Mouse (Mus musculus): ENCODE data around the gene Slc39a12. TPM values are rescaled to one million over a fixed set of nuclear protein-coding genes. Genes with fewer than 3 reads are reported as not detected.

The Slc39a12 gene
- total RNA-seq, 1 experiment, result not detected

GRCm38 (mm10) chr2:14390900-14391299, 2.8 kb downstream of the Slc39a12 start:
- no peak for TF ChIP-seq MAFK (IDR thresholded peaks at IDR 0.05; ENCODE audit: insufficient read depth, low read depth, low read length)
- TF ChIP-seq CHD2 (IDR thresholded peaks at IDR 0.05; ENCODE audit: low read depth, low read length), result no peak
- no peak for TF ChIP-seq HCFC1 (IDR thresholded peaks at IDR 0.05; ENCODE audit: borderline replicate concordance, insufficient read depth, low read length)
- TF ChIP-seq ZNF384 (IDR thresholded peaks at IDR 0.05; ENCODE audit: low read depth, low read length), result no peak
- no peak for TF ChIP-seq ZC3H11A (IDR thresholded peaks at IDR 0.05; ENCODE audit: borderline replicate concordance, low read depth, low read length)
- no peak overlapping the region for H3K27ac ChIP-seq (ENCODE audit: insufficient read depth, low read depth, low read length, poor library complexity, severe bottlenecking)
- H3K9me3 ChIP-seq (ENCODE audit: control insufficient read depth, insufficient read depth, low read depth, low read length), result peaks cover 1% of the 10 kb centered on the region; the same call in 1 of the 2 replicates
- H3K4me1 ChIP-seq (ENCODE audit: control insufficient read depth in 2 of 2, insufficient read depth in 2 of 2, low read length in 2 of 2, poor library complexity in 1 of 2), result no peaks in the 10 kb centered on the region
- H3K36me3 ChIP-seq (ENCODE audit: control insufficient read depth, insufficient read depth, low read length, poor library complexity, severe bottlenecking), result no peaks in the 10 kb centered on the region
- in situ Hi-C loops (cut with MboI; ENCODE audit: low sequenced_read_pairs in 2 of 2, unreplicated experiment in 2 of 2), result no loop called here
- no peak overlapping the region for H3K4me3 ChIP-seq (ENCODE audit: insufficient read depth in 1 of 2, low read depth in 1 of 2, low read length in 2 of 2, poor library complexity in 1 of 2, severe bottlenecking in 1 of 2)
- H3K9ac ChIP-seq (ENCODE audit: insufficient read depth, low read depth, low read length, poor library complexity, severe bottlenecking), result no peak overlapping the region
- no peak for DNase-seq (ENCODE audit: low read depth, low spot score)

DNA sequence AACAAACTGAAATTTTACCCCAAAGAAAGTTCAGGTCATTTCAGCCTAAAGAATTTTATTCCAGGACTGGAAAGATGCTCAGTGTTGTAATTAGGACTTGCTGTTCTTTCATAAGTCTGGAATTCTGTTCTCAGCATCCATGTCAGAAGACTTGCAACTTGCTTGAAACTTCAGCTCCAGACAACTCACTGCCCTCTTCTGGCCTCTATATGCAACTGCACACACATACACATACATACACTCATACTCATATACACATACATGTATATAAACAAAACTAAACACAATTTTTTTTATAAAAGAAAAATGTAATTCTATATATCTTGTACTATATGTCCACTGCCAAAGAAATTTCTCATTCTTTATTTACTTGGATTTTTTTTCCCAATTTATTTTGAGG, 14.9 kb downstream of the Slc39a12 start:
- Histone ChIP-seq H3K9ac (ENCODE audit: insufficient read depth, low read depth, low read length, poor library complexity, severe bottlenecking) (no peak overlapping the region), H3K27ac (ENCODE audit: insufficient read depth, low read depth, low read length, poor library complexity, severe bottlenecking) (no peak overlapping the region), H3K4me3 (ENCODE audit: insufficient read depth in 1 of 2, low read depth in 1 of 2, low read length in 2 of 2, poor library complexity in 1 of 2, severe bottlenecking in 1 of 2) (no peak overlapping the region), H3K9me3 (ENCODE audit: control insufficient read depth, insufficient read depth, low read depth, low read length) (no peaks in the 10 kb centered on the region), H3K36me3 (ENCODE audit: control insufficient read depth, insufficient read depth, low read length, poor library complexity, severe bottlenecking) (no peaks in the 10 kb centered on the region), H3K4me1 (ENCODE audit: control insufficient read depth in 2 of 2, insufficient read depth in 2 of 2, low read length in 2 of 2, poor library complexity in 1 of 2) (no peaks in the 10 kb centered on the region)
- in situ Hi-C loops (cut with MboI; ENCODE audit: low sequenced_read_pairs in 2 of 2, unreplicated experiment in 2 of 2), result no loop called here
- no peak for TF ChIP-seq ZC3H11A (IDR thresholded peaks at IDR 0.05; ENCODE audit: borderline replicate concordance, low read depth, low read length)
- TF ChIP-seq ZNF384 (IDR thresholded peaks at IDR 0.05; ENCODE audit: low read depth, low read length), result no peak
- no peak for TF ChIP-seq HCFC1 (IDR thresholded peaks at IDR 0.05; ENCODE audit: borderline replicate concordance, insufficient read depth, low read length)
- no peak for TF ChIP-seq CHD2 (IDR thresholded peaks at IDR 0.05; ENCODE audit: low read depth, low read length)
- no peak for TF ChIP-seq MAFK (IDR thresholded peaks at IDR 0.05; ENCODE audit: insufficient read depth, low read depth, low read length)
- no peak for DNase-seq (ENCODE audit: low read depth, low spot score)

DNA sequence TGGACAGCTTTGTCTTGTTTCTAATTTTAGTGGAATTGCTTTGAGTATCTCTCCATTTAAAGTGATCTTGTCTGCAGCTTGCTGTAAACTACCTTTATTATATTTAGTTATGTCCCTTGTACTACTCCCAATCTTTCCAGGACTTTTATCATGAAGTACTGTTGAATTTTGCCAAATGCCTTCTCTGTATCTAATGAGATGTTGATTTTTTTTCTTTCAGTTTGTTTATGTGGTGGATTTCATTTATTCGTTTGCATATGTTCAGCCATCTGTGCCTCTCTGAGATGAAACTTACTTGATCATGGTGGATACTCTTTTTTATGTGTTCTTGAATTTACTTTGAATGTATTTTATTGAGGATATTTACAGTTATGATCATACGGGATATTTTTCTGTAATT, 40.9 kb downstream of the Slc39a12 start:
- Histone ChIP-seq H3K4me1 (ENCODE audit: control insufficient read depth in 2 of 2, insufficient read depth in 2 of 2, low read length in 2 of 2, poor library complexity in 1 of 2) (no peaks in the 10 kb centered on the region), H3K9ac (ENCODE audit: insufficient read depth, low read depth, low read length, poor library complexity, severe bottlenecking) (no peak overlapping the region), H3K27ac (ENCODE audit: insufficient read depth, low read depth, low read length, poor library complexity, severe bottlenecking) (no peak overlapping the region), H3K36me3 (ENCODE audit: control insufficient read depth, insufficient read depth, low read length, poor library complexity, severe bottlenecking) (no peaks in the 10 kb centered on the region), H3K9me3 (ENCODE audit: control insufficient read depth, insufficient read depth, low read depth, low read length) (no peaks in the 10 kb centered on the region), H3K4me3 (ENCODE audit: insufficient read depth in 1 of 2, low read depth in 1 of 2, low read length in 2 of 2, poor library complexity in 1 of 2, severe bottlenecking in 1 of 2) (no peak overlapping the region)
- in situ Hi-C loops (cut with MboI; ENCODE audit: low sequenced_read_pairs in 2 of 2, unreplicated experiment in 2 of 2), result no loop called here
- TF ChIP-seq ZC3H11A (IDR thresholded peaks at IDR 0.05; ENCODE audit: borderline replicate concordance, low read depth, low read length), result no peak
- no peak for TF ChIP-seq ZNF384 (IDR thresholded peaks at IDR 0.05; ENCODE audit: low read depth, low read length)
- TF ChIP-seq HCFC1 (IDR thresholded peaks at IDR 0.05; ENCODE audit: borderline replicate concordance, insufficient read depth, low read length), result no peak
- TF ChIP-seq MAFK (IDR thresholded peaks at IDR 0.05; ENCODE audit: insufficient read depth, low read depth, low read length), result no peak
- TF ChIP-seq CHD2 (IDR thresholded peaks at IDR 0.05; ENCODE audit: low read depth, low read length), result no peak
- DNase-seq (ENCODE audit: low read depth, low spot score), result no peak

- no peak for DNase-seq (ENCODE audit: low read depth, low spot score)
- in situ Hi-C loops (cut with MboI; ENCODE audit: low sequenced_read_pairs in 2 of 2, unreplicated experiment in 2 of 2), result no loop called here
Measured at GRCm38 (mm10) chr2:14447322-14447721, 59.2 kb downstream of the Slc39a12 start.

GRCm38 (mm10) chr2:14450866-14451265, 62.8 kb downstream of the Slc39a12 start:
- no peak overlapping the region for H3K9ac ChIP-seq (ENCODE audit: insufficient read depth, low read depth, low read length, poor library complexity, severe bottlenecking)
- in situ Hi-C loops (cut with MboI; ENCODE audit: low sequenced_read_pairs in 2 of 2, unreplicated experiment in 2 of 2), result no loop called here
- DNase-seq (ENCODE audit: low read depth, low spot score), result no peak
- no peak overlapping the region for H3K4me3 ChIP-seq (ENCODE audit: insufficient read depth in 1 of 2, low read depth in 1 of 2, low read length in 2 of 2, poor library complexity in 1 of 2, severe bottlenecking in 1 of 2)
- H3K27ac ChIP-seq (ENCODE audit: insufficient read depth, low read depth, low read length, poor library complexity, severe bottlenecking), result no peak overlapping the region
- no peaks in the 10 kb centered on the region for H3K9me3 ChIP-seq (ENCODE audit: control insufficient read depth, insufficient read depth, low read depth, low read length)
- no peaks in the 10 kb centered on the region for H3K4me1 ChIP-seq (ENCODE audit: control insufficient read depth in 2 of 2, insufficient read depth in 2 of 2, low read length in 2 of 2, poor library complexity in 1 of 2)
- TF ChIP-seq CHD2 (IDR thresholded peaks at IDR 0.05; ENCODE audit: low read depth, low read length), result no peak
- no peak for TF ChIP-seq ZNF384 (IDR thresholded peaks at IDR 0.05; ENCODE audit: low read depth, low read length)
- no peak for TF ChIP-seq ZC3H11A (IDR thresholded peaks at IDR 0.05; ENCODE audit: borderline replicate concordance, low read depth, low read length)
- TF ChIP-seq MAFK (IDR thresholded peaks at IDR 0.05; ENCODE audit: insufficient read depth, low read depth, low read length), result no peak
- TF ChIP-seq HCFC1 (IDR thresholded peaks at IDR 0.05; ENCODE audit: borderline replicate concordance, insufficient read depth, low read length), result no peak
- H3K36me3 ChIP-seq (ENCODE audit: control insufficient read depth, insufficient read depth, low read length, poor library complexity, severe bottlenecking), result no peaks in the 10 kb centered on the region

More at GRCm38 (mm10) chr2:14447322-14447721, 59.2 kb downstream of the Slc39a12 start:
- no peaks in the 10 kb centered on the region for H3K4me1 ChIP-seq (ENCODE audit: control insufficient read depth in 2 of 2, insufficient read depth in 2 of 2, low read length in 2 of 2, poor library complexity in 1 of 2)
- no peaks in the 10 kb centered on the region for H3K9me3 ChIP-seq (ENCODE audit: control insufficient read depth, insufficient read depth, low read depth, low read length)
- no peak overlapping the region for H3K4me3 ChIP-seq (ENCODE audit: insufficient read depth in 1 of 2, low read depth in 1 of 2, low read length in 2 of 2, poor library complexity in 1 of 2, severe bottlenecking in 1 of 2)
- TF ChIP-seq HCFC1 (IDR thresholded peaks at IDR 0.05; ENCODE audit: borderline replicate concordance, insufficient read depth, low read length) (no peak), CHD2 (IDR thresholded peaks at IDR 0.05; ENCODE audit: low read depth, low read length) (no peak), MAFK (IDR thresholded peaks at IDR 0.05; ENCODE audit: insufficient read depth, low read depth, low read length) (no peak), ZC3H11A (IDR thresholded peaks at IDR 0.05; ENCODE audit: borderline replicate concordance, low read depth, low read length) (no peak)
- no peak overlapping the region for H3K27ac ChIP-seq (ENCODE audit: insufficient read depth, low read depth, low read length, poor library complexity, severe bottlenecking)
- H3K9ac ChIP-seq (ENCODE audit: insufficient read depth, low read depth, low read length, poor library complexity, severe bottlenecking), result no peak overlapping the region
- no peaks in the 10 kb centered on the region for H3K36me3 ChIP-seq (ENCODE audit: control insufficient read depth, insufficient read depth, low read length, poor library complexity, severe bottlenecking)

Data from ES-E14 (cell line).